Mouse (Mus musculus) kidney, embryonic 14.5 days (tissue): ENCODE measurements around the gene Wif1. TPM values are rescaled to one million over a fixed set of nuclear protein-coding genes. Genes with fewer than 3 reads are reported as not detected.

Experiments
- ATAC-seq: fragments of 200-750 bp; cut with Nextera tagmentation; 2 replicates; pipeline ENCODE4 v1.8.0; 2017; ENCODE audit warnings: moderate number of reproducible peaks, mild to moderate bottlenecking, moderate TSS enrichment, moderate library complexity; ENCODE audit not compliant: low FRiP score, low TSS enrichment
- H3K27ac ChIP-seq: fragments of 300-500 bp; sonication (generic); 2 replicates; pipeline ENCODE4 v1.5.1; 2014; ENCODE audit warnings: low read depth, mild to moderate bottlenecking, low read length, moderate library complexity, mixed read lengths
- H3K27me3 ChIP-seq: fragments of 300-500 bp; sonication (generic); 2 replicates; pipeline ENCODE4 v1.6.1; 2014; ENCODE audit warnings: mild to moderate bottlenecking, low read length; ENCODE audit not compliant: control insufficient read depth, insufficient read depth
- H3K36me3 ChIP-seq: fragments of 300-500 bp; sonication (generic); 2 replicates; pipeline ENCODE4 v1.6.1; 2014; ENCODE audit warnings: low read length, mixed read lengths; ENCODE audit not compliant: control insufficient read depth, insufficient read depth
- H3K4me1 ChIP-seq: fragments of 300-500 bp; sonication (generic); 2 replicates; pipeline ENCODE4 v1.6.1; 2014; ENCODE audit warnings: low read length, mixed read lengths; ENCODE audit not compliant: control insufficient read depth, insufficient read depth
- H3K4me2 ChIP-seq: fragments of 300-500 bp; sonication (generic); replicated peaks from 2 replicates; pipeline ENCODE4 v1.6.1; 2014; ENCODE audit warnings: low read depth, mild to moderate bottlenecking, low read length
- H3K4me3 ChIP-seq: fragments of 300-500 bp; sonication (generic); 2 replicates; pipeline ENCODE4 v1.5.1; 2014; ENCODE audit warnings: mild to moderate bottlenecking, low read length
- H3K9ac ChIP-seq: fragments of 300-500 bp; sonication (generic); 2 replicates; pipeline ENCODE4 v1.6.1; 2014; ENCODE audit warnings: low read depth, mild to moderate bottlenecking, low read length, moderate library complexity
- H3K9me3 ChIP-seq: fragments of 300-500 bp; sonication (generic); 2 replicates; pipeline ENCODE4 v1.6.1; 2016; ENCODE audit warnings: low read length; ENCODE audit not compliant: control insufficient read depth
- WGBS: fragments of 180-500 bp; shearing (Covaris S2); extraction: QIAGEN DNeasy Blood & Tissue Kit; methylation state at CpG from one replicate; pipeline ENCODE4 v1.1.7; 2014; 5-methylcytosine and 5-hydroxymethylcytosine counted together
- polyA plus RNA-seq: library from polyadenylated mRNA; unstranded; fragments of >200 nt; fragmentation: Nextera tagmentation; extraction: Ambion mirVana; gene quantifications from 2 replicates; pipeline ENCODE4 v1.2.1, GENCODE M21; 2014

Wif1 gene
- polyA plus RNA-seq, 1 experiment from 2014 or later, result 1.9 TPM

GRCm38 (mm10) chr10:121061336-121061835, 27.6 kb downstream of the Wif1 start:
- 76% methylated on average over 5 of the region's 5 CpGs for WGBS
- no peak overlapping the region for H3K9ac ChIP-seq
- ATAC-seq, result no peak
- no peaks in the 10 kb centered on the region for H3K27me3 ChIP-seq
- no peak overlapping the region for H3K4me3 ChIP-seq
- no peaks in the 10 kb centered on the region for H3K9me3 ChIP-seq
- H3K36me3 ChIP-seq, result no peaks in the 10 kb centered on the region
- peaks cover under 1% of the 10 kb centered on the region; the same call in 1 of the 2 replicates for H3K4me1 ChIP-seq
- no peak overlapping the region for H3K27ac ChIP-seq
- H3K4me2 ChIP-seq, result no peak overlapping the region

GRCm38 (mm10) chr10:121062704-121063103, 28.9 kb downstream of the Wif1 start:
- 82% methylated on average over 8 of the region's 8 CpGs for WGBS
- no peaks in the 10 kb centered on the region for H3K36me3 ChIP-seq
- H3K27me3 ChIP-seq, result no peaks in the 10 kb centered on the region
- no peaks in the 10 kb centered on the region for H3K4me1 ChIP-seq
- no peak overlapping the region for H3K4me3 ChIP-seq
- no peak overlapping the region for H3K27ac ChIP-seq
- no peak for ATAC-seq
- H3K9me3 ChIP-seq, result no peaks in the 10 kb centered on the region
- H3K4me2 ChIP-seq, result no peak overlapping the region
- H3K9ac ChIP-seq, result no peak overlapping the region

- Histone ChIP-seq H3K4me1 (no peaks in the 10 kb centered on the region), H3K27ac (no peak overlapping the region), H3K27me3 (peaks cover 2% of the 10 kb centered on the region; the same call in 1 of the 2 replicates), H3K36me3 (no peaks in the 10 kb centered on the region), H3K4me3 (no peak overlapping the region), H3K9ac (no peak overlapping the region), H3K9me3 (no peaks in the 10 kb centered on the region), H3K4me2 (no peak overlapping the region)
- ATAC-seq, result no peak
- WGBS, result 87% methylated on average over 7 of the region's 7 CpGs
Measured at GRCm38 (mm10) chr10:121067416-121067951, 33.7 kb downstream of the Wif1 start.

- 62% methylated on average over 1 of the region's 1 CpGs for WGBS
- Histone ChIP-seq H3K4me2 (no peak overlapping the region), H3K9ac (no peak overlapping the region), H3K9me3 (no peaks in the 10 kb centered on the region), H3K27ac (no peak overlapping the region), H3K27me3 (peaks cover 4% of the 10 kb centered on the region; the same call in 1 of the 2 replicates), H3K4me1 (no peaks in the 10 kb centered on the region), H3K4me3 (no peak overlapping the region), H3K36me3 (no peaks in the 10 kb centered on the region)
- ATAC-seq, result no peak
Measured at GRCm38 (mm10) chr10:121068003-121068402, 34.2 kb downstream of the Wif1 start.

- no peak for ATAC-seq
- 76% methylated on average over 7 of the region's 7 CpGs for WGBS
- no peak overlapping the region for H3K9ac ChIP-seq
- H3K4me3 ChIP-seq, result no peak overlapping the region
- H3K4me2 ChIP-seq, result no peak overlapping the region
- H3K27ac ChIP-seq, result no peak overlapping the region
- H3K36me3 ChIP-seq, result no peaks in the 10 kb centered on the region
- no peaks in the 10 kb centered on the region for H3K9me3 ChIP-seq
- peaks cover 4% of the 10 kb centered on the region; the same call in 1 of the 2 replicates for H3K27me3 ChIP-seq
- no peaks in the 10 kb centered on the region for H3K4me1 ChIP-seq
Measured at GRCm38 (mm10) chr10:121070742-121071141, 37.0 kb downstream of the Wif1 start.

- 72% methylated on average over 9 of the region's 9 CpGs for WGBS
- no peak overlapping the region for H3K27ac ChIP-seq
- no peak overlapping the region for H3K4me3 ChIP-seq
Measured at GRCm38 (mm10) chr10:121080500-121080899, 46.7 kb downstream of the Wif1 start.

GRCm38 (mm10) chr10:121082881-121083280, 49.1 kb downstream of the Wif1 start:
- no peak for ATAC-seq
- no peaks in the 10 kb centered on the region for H3K27me3 ChIP-seq
- 90% methylated on average over 4 of the region's 4 CpGs for WGBS
- no peaks in the 10 kb centered on the region for H3K36me3 ChIP-seq
- H3K27ac ChIP-seq, result no peak overlapping the region
- no peak overlapping the region for H3K9ac ChIP-seq
- no peak overlapping the region for H3K4me3 ChIP-seq
- H3K4me2 ChIP-seq, result no peak overlapping the region
- no peaks in the 10 kb centered on the region for H3K4me1 ChIP-seq
- H3K9me3 ChIP-seq, result no peaks in the 10 kb centered on the region

More at GRCm38 (mm10) chr10:121080500-121080899, 46.7 kb downstream of the Wif1 start:
- no peaks in the 10 kb centered on the region for H3K36me3 ChIP-seq
- no peaks in the 10 kb centered on the region for H3K4me1 ChIP-seq
- no peaks in the 10 kb centered on the region for H3K27me3 ChIP-seq
- H3K9ac ChIP-seq, result no peak overlapping the region
- peaks cover 9% of the 10 kb centered on the region for H3K9me3 ChIP-seq
- H3K4me2 ChIP-seq, result no peak overlapping the region
- ATAC-seq, result no peak

- no peaks in the 10 kb centered on the region for H3K9me3 ChIP-seq
- no peak for ATAC-seq
- H3K4me1 ChIP-seq, result no peaks in the 10 kb centered on the region
- no peak overlapping the region for H3K9ac ChIP-seq
- no peaks in the 10 kb centered on the region for H3K36me3 ChIP-seq
- WGBS, result 57% methylated on average over 10 of the region's 10 CpGs
- H3K4me2 ChIP-seq, result no peak overlapping the region
- H3K27ac ChIP-seq, result no peak overlapping the region
- H3K4me3 ChIP-seq, result no peak overlapping the region
- no peaks in the 10 kb centered on the region for H3K27me3 ChIP-seq
Measured at GRCm38 (mm10) chr10:121083512-121083911, 49.8 kb downstream of the Wif1 start.

GRCm38 (mm10) chr10:121088679-121089078, 54.9 kb downstream of the Wif1 start:
- Histone ChIP-seq H3K36me3 (no peaks in the 10 kb centered on the region), H3K4me2 (no peak overlapping the region), H3K9me3 (no peaks in the 10 kb centered on the region), H3K27me3 (no peaks in the 10 kb centered on the region), H3K9ac (no peak overlapping the region), H3K27ac (no peak overlapping the region), H3K4me1 (no peaks in the 10 kb centered on the region), H3K4me3 (no peak overlapping the region)
- ATAC-seq, result no peak
- WGBS, result 65% methylated on average over 5 of the region's 5 CpGs
